Mouse (Mus musculus) T-helper 1 cell (primary cell): ENCODE measurements around the gene Tbl2.

Experiments used
- in situ Hi-C: fragments of 300-600 bp; cut with MboI, MseI; formaldehyde crosslinking; loops from one replicate; pipeline ENCODE4 v1.15.1; 2025; ENCODE audit warnings: high pct_unique_total_duplicates

The Tbl2 gene

GRCm38 (mm10) chr5:135148715-135149052 is 773 bp upstream of the Tbl2 start:
- in situ Hi-C loops: no loop called here

DNA sequence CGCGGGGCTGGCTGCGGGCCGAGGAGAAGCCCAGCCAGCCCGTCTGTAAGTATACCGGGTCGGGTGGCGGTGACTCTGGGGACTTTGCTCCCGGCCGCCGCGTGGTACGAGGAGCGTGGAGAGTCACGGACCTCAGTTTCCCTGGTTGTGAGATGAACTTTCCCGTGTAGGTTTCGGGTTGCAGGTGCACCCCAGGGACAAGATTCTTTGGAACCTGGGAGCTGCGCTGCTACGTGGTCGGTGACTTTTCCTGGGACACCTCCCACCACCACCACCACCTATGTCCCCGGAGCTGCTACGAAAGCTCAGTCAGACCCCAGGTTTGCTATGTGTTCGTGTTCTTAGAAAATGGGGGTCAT is 342 bp downstream of the Tbl2 start:
- in situ Hi-C loops: no loop called here

DNA sequence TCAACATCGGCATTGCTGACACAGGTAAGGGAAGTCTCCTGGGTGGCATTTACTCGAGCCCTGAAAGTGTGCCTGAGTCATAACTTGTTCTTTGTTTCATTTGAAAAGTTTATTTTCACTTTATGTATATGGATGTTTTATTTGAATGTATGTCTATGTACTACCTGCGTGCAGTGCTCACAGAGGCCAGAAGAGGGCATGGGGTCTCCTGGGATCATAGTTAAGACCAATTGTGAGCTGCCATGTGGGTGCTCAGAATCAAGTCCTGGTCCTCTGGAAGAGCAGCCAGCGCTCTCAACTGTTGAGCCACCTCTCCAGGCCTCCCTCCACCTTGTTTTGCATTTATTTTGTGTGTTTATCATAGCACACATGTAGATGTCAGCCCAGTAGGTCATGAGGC is 7.0 kb downstream of the Tbl2 start:
- in situ Hi-C loops: no loop called here

DNA sequence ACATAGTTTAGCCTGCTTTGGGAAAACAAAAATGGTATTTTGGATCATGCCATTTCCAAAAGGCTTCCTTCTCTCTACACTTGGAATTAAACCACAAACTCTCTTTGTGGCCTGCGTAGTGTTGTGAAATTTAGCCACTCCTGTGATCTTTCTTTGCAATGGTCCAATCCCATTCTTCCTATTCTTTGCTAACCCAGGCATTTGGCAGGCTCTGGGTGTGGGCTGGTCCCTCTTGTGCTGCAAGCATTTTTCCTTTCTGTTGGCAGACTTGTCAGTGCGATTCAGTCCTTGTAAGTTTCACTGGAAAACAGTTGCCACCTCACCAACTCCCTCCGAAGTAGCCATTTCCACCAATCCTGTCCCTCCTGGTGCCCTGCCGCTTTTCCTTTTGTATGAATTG is 11.8 kb downstream of the Tbl2 start:
- in situ Hi-C loops: no loop called here

DNA sequence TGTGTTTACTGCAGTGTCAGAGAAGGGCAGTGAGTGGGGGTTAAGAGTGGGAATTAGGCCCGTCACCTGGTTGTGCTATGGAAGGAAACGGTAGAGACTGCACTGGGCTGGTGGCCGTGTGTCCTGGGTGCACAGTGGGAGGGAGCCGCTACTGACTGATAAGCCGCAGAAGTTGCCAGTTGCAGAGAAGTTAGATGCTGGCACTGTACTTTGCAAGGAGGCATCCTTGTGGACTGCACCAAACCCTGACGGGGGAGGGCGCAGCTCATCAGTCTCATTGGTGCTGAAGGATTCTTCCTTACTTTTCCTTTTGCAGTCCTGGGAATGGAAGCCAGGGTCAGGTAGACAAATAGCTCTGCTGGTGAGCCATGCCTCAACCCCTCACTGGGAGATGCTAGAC is 12.2 kb downstream of the Tbl2 start:
- in situ Hi-C loops: no loop called here

DNA sequence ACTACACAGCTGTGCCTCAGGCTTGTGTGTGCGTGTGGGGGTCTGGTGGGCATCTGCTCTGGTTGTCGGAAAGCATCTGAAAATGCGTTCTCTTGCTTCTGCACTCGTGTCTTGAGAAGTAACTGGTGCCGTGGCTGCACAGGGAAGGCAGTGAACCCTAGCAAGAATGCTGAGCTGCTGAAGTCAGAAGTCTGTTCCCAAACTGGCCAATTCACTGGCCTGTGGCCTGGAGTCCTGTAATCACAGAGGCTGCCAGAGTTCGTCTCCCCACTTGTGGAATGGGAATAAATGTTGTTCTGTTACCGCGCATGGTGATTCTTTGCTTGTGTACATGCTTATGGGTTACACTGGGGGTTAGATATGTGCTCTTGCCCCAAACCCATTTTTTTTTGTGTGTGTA is 12.9 kb downstream of the Tbl2 start:
- in situ Hi-C loops: no loop called here

- in situ Hi-C loops: no loop called here
Measured at GRCm38 (mm10) chr5:135162821-135163220, 13.4 kb downstream of the Tbl2 start.

GRCm38 (mm10) chr5:135166909-135167308 is 17.5 kb downstream of the Tbl2 start:
- in situ Hi-C loops: no loop called here

- in situ Hi-C loops: no loop called here
Measured at GRCm38 (mm10) chr5:135167469-135167868, 18.0 kb downstream of the Tbl2 start.

DNA sequence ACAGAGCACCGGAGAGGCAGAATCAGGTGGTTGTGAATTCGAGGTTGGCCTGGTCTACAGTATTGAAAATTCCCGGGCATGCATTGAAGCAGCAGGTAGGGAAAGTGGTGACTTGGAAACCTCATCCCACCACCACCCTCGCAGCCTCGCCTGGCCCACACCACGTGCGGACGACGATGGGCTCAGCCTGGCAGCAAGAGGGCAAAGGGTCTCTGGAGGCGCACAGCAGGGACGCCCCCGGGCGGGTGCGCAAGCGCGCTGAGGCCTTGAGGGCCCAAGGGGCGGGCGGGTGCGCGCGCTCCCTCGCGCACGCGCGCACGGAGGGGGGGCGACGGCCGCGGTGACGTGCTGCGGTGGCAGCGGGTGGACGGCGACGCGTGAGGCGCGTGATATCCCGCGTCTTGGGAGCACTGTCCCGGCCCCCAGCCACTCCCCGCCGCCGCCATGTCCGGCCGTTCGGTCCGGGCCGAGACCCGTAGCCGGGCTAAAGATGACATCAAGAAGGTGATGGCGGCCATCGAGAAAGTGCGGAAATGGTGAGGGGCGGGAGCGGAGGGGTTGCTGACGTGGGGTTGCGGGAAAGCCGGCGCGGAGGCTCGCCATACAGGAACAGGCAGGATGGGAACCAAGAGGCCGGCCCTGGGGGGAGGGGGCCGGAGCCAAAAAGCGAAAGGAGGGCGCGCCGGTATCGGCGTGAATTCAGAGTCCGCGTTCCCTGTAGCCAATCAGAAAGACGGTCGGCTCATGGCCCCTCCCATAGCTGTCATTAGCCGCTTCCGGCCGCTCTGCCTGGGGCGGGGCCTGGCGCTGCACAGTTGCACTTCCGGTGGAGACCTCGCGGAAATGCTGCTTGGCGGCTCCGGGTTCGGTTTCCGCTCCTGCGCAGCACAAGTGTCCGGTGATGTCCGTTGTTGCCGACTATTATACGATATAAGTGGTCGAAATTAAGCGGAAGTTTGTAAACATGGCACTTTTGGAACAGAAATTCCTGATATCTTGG is 18.9 kb downstream of the Tbl2 start, which contains the start of gene Bcl7b:
Gene Bcl7b (plus strand): TSS at position 221 of the 1,000 bp plus-strand sequence.
- in situ Hi-C loops: no loop called here

DNA sequence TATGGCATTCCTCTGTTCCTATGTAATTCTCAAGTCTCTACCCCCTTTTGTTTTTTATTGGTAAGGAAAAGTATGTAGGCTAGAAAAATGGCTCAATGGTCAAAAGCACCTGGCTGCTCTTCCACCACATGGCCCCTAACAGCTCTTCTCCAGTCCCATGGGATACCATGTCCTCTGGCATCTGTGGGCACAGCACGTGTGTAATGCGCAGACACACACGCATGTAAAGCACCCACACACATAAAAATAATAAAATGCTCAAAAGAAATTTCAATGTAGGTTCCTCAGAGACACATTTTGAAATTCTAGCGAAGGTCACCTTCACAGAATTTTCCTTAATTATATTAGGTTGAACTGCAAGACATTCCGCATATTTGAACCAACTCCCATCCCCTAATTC is 20.0 kb downstream of the Tbl2 start:
- in situ Hi-C loops: no loop called here

DNA sequence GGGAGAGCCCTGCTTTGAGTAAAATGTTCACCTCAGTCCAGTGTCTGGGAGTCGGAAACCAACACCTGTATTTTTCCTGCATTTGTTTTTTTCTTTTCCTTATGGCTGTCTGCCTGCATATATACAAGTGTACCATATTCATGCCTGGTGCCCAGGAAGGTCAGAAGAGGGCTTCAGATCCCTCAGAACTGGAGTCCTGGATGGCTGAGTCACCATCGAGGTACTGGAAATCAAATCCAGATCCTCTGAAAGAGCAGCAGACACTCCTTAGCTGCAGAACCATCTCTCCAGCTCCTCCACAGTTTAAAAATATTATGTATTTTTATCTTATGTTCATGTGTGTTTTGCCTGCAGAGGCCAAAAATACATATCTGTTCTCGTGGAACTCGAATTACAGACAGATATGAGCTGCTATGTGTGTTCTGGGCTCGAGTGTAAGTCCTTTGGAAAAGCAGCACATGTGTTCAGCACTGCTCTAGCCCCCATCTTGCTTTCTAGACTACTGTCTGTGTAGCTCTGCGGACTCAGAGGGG is 22.3 kb downstream of the Tbl2 start:
- in situ Hi-C loops: no loop called here

DNA sequence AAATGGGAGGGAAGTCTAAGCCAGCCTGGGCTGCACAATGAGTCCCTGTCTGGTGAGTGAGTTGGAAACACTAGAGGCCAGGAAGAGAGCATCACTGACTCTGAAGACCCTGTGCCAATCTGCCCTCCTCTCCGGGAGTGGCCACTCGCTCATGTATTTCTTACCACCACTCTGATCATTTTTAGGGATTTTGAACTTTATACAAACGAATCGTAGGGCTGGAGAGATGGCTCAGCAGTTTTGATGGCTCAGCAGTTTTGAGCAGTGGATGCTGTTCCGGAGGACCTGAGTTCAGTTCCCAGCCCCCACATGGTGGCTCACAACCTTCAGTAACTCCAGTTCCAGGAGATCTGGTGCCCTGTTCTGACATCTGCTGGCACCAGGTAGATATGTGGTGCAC is 23.5 kb downstream of the Tbl2 start:
- in situ Hi-C loops: no loop called here

DNA sequence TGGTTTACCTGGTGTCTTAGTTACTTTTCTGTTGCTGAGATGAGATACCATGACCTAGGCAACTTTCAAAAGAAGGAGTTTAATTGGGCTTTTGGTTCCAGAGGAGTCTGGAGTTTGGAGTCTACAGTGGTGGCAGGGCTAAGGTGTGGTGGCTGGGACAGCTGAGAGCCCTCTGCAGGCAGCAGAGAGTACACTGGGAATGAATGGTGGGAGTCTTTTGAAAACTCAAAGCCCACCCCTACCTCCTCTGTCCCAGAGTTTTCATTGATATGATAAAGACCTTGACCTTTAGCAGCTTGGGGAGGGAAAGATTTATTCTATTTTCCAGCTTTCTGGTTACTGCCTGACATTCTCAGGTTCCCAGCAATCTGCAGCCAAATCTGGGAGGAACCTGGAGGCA is 25.6 kb downstream of the Tbl2 start:
- in situ Hi-C loops: no loop called here

DNA sequence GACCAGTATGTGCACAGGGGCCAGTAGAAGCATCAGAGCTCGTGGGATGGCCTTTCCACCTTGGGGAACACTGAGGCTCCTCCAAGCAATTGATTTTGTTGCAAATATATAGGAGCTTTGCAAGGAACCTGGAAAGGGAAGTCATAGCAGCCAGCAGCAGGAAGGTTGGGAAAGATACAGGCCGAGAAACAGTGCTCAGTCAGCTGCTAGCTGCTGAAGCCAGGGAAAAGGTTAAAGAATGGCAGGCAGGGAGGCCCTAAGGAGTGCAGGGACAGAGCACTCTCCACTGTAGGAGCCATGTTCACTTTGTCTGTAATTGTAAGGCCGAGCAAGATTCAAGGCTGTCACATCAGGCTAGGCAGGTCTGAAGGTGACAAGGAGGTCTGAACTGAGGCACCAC is 29.1 kb downstream of the Tbl2 start:
- in situ Hi-C loops: no loop called here

DNA sequence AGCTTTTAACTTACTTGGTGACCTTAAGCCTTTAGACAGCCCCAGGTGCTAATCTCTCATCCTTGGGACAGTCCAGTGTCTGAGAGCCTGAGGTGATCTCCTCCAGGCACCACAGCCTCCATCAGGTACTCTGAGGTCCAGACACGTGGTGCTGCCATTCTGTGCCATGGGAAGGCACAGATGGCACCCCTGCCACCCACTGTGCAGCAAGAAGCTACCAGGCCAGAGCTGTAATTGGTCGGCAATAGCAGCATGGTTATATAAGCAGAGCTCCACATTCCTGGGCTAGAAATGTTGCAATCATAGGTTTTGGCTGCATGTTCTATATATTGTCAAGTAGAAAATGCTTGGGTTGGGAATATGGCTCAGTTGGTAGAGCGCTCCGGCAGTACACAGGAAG is 29.5 kb downstream of the Tbl2 start:
- in situ Hi-C loops: no loop called here

DNA sequence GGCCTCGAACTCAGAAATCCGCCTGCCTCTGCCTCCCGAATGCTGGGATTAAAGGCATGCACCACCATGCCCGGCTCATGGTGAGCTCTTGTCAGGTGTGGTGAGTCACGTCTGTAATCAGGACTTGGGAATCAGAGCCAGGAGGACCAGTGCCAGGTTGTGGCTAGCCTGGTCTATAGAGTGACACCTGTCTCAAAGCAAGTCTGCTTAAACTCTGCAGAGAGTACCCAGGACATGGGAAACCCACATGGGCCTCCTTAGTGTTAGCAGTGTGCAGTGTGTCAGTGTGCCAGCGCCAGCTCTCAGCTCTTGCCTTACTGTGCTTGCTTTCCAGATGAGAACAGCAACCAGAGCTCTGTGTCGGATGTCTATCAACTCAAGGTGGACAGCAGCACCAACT is 30.2 kb downstream of the Tbl2 start:
- in situ Hi-C loops: no loop called here

- in situ Hi-C loops: no loop called here
Measured at GRCm38 (mm10) chr5:135180796-135181195, 31.3 kb downstream of the Tbl2 start.

- in situ Hi-C loops: no loop called here
Measured at GRCm38 (mm10) chr5:135181776-135182175, 32.3 kb downstream of the Tbl2 start.

DNA sequence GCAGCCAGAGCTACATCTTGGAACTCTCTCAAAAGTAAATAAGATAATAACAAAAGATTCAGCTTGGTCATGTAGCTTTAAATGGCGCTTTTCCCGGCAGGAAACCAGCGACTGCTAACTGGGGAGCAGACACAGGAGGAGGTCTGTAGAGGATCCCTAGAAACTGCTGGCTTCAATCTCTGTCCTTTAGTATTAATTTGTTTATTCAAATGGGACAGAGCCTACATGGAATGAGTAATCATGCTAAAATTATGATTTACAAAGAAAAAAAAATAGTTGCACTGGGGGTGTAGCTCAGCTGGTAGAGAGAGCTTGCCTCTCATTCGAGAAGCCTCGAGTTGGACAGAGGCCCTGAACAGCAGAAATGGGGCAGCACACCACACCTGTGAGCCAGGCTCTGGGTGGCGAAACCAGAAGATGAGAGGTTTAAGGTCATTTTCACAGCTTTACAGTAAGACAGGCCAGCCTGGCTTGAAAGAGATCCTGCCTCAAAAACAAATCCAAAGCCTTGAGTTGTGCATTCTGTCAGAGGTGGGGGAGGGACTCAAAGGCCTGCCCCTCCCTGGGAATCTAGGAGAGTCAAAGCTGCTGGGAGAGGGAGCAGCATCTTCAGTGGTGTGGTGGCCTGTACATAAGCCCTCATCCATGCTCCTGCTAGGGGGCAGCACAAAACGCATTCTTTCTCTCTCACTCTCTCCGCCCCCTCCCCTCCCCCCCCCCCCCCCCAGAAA is 33.8 kb downstream of the Tbl2 start:
- in situ Hi-C loops: no loop called here

DNA sequence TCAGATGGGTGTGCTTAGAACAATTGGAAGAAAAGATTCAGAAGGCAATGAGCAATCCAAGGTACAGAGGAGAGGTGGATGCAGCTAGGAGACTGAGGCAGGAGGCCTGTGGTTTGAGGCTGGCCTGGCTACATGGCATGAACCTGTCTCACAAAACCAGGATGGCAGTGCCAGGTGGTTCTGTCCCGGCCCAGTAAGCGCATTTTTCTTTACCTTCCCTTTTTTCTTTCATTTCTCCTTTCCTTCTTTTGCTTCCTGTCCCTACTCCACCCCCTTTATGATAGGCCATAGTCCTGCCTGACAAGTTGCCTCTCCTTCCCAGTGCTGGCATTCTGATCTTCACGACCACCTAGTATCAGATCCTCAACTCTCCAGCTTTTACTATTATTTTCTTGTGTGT is 35.6 kb downstream of the Tbl2 start:
- in situ Hi-C loops: no loop called here

- in situ Hi-C loops: no loop called here
Measured at GRCm38 (mm10) chr5:135185596-135185995, 36.1 kb downstream of the Tbl2 start.

DNA sequence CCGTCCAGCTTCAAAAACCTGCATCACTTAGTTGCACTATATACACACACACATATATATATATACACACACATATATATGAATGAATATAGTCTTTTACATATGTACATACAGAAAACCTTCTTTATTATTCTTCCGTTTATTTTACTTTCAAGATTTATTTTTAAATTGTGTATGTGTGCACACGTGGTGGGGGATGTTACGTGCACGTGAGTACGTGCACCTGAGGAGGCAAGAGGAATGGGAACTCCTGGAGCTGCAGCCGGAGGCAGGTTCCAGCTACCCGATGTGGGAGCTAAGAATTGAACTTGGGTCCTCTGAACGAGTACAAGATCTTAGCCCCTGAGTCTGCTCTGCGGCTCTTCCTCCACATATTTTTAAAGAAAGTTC is 36.8 kb downstream of the Tbl2 start:
- in situ Hi-C loops: no loop called here
